Mouse (Mus musculus) right cerebral cortex, postnatal 10 days (tissue): ENCODE measurements around the gene Tspoap1.

Source experiments
- DNase-seq, 2 experiments: peaks; one replicate each; pipeline ENCODE4 v3.0.0; 2021; ENCODE audit warnings: low spot score in 2 of 2

Tspoap1 gene

DNA sequence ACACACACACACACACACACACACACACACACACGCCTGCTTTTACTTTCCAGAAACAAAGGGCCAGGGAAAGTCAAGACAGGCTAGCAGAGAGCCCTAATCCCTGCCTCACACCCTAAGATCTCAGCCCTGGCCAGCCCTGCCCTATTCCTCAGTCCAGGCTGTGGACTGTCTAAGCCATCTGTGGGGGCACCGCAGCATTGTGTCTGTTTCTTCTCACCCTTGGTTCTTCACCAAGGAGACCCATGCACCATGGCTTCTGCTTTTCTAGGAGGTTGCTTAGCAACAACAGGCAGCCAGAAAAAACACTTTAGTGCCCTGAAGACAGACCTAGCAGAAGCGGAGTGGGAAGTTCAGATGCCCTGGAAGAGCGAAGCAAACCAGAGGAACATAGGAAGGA lies 51.1 kb downstream of the Tspoap1 start:
- peak; percentile 34 to 51 for DNase-seq

GRCm38 (mm10) chr11:87814831-87815230 lies 54.5 kb downstream of the Tspoap1 start:
- no peak for DNase-seq

- peak; percentile 42 to 59 for DNase-seq
Measured at GRCm38 (mm10) chr11:87816707-87817442, 56.5 kb downstream of the Tspoap1 start.

DNA sequence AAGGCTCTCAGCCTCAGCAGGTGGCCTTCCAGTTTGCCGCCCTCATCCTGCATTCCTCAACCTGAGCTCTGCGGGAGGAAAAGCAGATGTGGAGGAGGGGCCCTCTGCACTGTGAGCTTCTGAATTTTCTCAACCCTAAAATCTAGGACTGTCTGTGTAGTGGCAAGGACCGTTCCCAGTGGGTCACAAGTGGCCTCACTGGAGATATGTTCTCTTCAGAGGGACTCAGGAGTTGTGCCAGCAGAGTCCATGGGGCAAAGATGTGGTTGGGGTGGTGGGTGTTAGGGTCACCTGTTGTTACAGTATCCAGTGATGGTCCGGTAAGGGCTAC lies 57.1 kb downstream of the Tspoap1 start:
- DNase-seq, result no peak

- DNase-seq, result no peak
Measured at GRCm38 (mm10) chr11:87821502-87821901, 61.2 kb downstream of the Tspoap1 start.

DNA sequence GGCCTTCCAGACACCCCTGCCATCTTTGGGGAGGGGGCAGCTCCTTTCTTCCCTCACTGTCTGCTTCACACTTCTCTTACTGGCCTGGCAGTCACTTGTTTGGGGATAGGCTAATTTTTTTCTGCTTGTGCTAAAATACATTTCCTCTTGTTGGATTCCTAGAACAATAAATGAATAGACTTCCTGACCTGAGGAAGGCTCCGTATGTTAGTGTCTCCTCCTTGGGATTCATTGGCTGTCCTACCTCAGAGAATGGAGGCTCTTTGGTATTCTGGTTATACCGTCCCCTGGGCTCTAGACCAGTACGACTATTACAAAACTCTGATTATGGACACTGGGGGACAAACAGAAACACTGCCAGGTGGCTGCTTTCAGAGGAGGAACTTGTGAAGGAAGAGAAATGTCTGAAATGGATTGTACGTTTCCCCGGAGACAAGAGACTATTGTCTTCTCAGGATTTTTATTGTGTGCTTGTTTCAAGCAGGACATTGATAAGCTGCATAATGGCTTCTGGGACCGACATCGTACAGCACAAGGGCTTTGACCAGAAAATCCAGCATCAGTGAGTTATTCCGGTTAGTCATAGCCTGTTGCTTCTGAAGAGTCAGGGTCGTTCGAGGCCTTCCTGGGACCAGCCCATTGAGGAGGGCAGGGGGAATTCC lies 68.0 kb downstream of the Tspoap1 start, which contains the start of gene Lpo:
Lpo (minus strand) TSS at position 51 of the 662 bp plus-strand sequence.
- DNase-seq, result no peak
